Mouse (Mus musculus) embryonic facial prominence, embryonic 15.5 days (tissue): Measurements from ENCODE around the gene Sox5. TPM values are rescaled to one million over a fixed set of nuclear protein-coding genes. Genes with fewer than 3 reads are reported as not detected.

Source experiments
- ATAC-seq: fragments of 200-750 bp; cut with Nextera tagmentation; 2 replicates; pipeline ENCODE4 v1.8.0; 2017; ENCODE audit warnings: low read depth, moderate TSS enrichment; ENCODE audit not compliant: insufficient number of reproducible peaks, low FRiP score, low TSS enrichment
- H3K27ac ChIP-seq: fragments of 300-500 bp; sonication (generic); replicated peaks from 2 replicates; pipeline ENCODE4 v1.5.1; 2015; ENCODE audit warnings: mild to moderate bottlenecking, inconsistent platforms
- H3K27me3 ChIP-seq: fragments of 300-500 bp; sonication (generic); 2 replicates; pipeline ENCODE4 v1.6.1; 2015; ENCODE audit warnings: inconsistent platforms
- H3K36me3 ChIP-seq: fragments of 300-500 bp; sonication (generic); 2 replicates; pipeline ENCODE4 v1.6.1; 2015; ENCODE audit warnings: mild to moderate bottlenecking, inconsistent platforms
- H3K4me1 ChIP-seq: fragments of 300-500 bp; sonication (generic); 2 replicates; pipeline ENCODE4 v1.6.1; 2015; ENCODE audit warnings: inconsistent platforms
- H3K4me2 ChIP-seq: fragments of 300-500 bp; sonication (generic); replicated peaks from 2 replicates; pipeline ENCODE4 v1.6.1; 2015; ENCODE audit warnings: mild to moderate bottlenecking, inconsistent platforms
- H3K4me3 ChIP-seq: fragments of 300-500 bp; sonication (generic); replicated peaks from 2 replicates; pipeline ENCODE4 v1.5.1; 2015; ENCODE audit warnings: mild to moderate bottlenecking, inconsistent platforms
- H3K9ac ChIP-seq: fragments of 300-500 bp; sonication (generic); 2 replicates; pipeline ENCODE4 v1.6.1; 2015; ENCODE audit warnings: inconsistent platforms
- H3K9me3 ChIP-seq: fragments of 300-500 bp; sonication (generic); replicated peaks from 2 replicates; pipeline ENCODE4 v1.6.1; 2016; ENCODE audit warnings: inconsistent platforms
- WGBS: fragments of 180-500 bp; shearing (Covaris S2); methylation state at CpG from one replicate; pipeline ENCODE4 v1.1.7; 2015; 5-methylcytosine and 5-hydroxymethylcytosine counted together
- polyA plus RNA-seq: library from polyadenylated mRNA; unstranded; fragments of >200 nt; fragmentation: Nextera tagmentation; extraction: Ambion mirVana; gene quantifications from 2 replicates; pipeline ENCODE4 v1.2.1, GENCODE M21; 2015

Sox5 gene
- polyA plus RNA-seq, 1 experiment from 2014 or later = 20.5 TPM

GRCm38 (mm10) chr6:144045503-144045902 lies 736.3 kb downstream of the Sox5 start:
- peak; percentile 16; the same call in 1 of the 2 replicates for ATAC-seq
- Histone ChIP-seq H3K27ac (peak overlapping the region; percentile 48; the same call in 1 of the 2 replicates), H3K4me2 (peak overlapping the region; percentile 24; the same call in 1 of the 2 replicates), H3K9me3 (no peaks in the 10 kb centered on the region), H3K27me3 (no peaks in the 10 kb centered on the region), H3K9ac (no peak overlapping the region), H3K4me3 (no peak overlapping the region), H3K4me1 (peaks cover 6% of the 10 kb centered on the region), H3K36me3 (no peaks in the 10 kb centered on the region)
- WGBS = 21% methylated on average over 9 of the region's 9 CpGs

- Histone ChIP-seq H3K9me3 (no peaks in the 10 kb centered on the region), H3K4me3 (no peak overlapping the region), H3K4me1 (peaks cover 8% of the 10 kb centered on the region), H3K27ac (no peak overlapping the region), H3K4me2 (no peak overlapping the region), H3K9ac (no peak overlapping the region), H3K27me3 (no peaks in the 10 kb centered on the region), H3K36me3 (no peaks in the 10 kb centered on the region)
- no peak for ATAC-seq
- WGBS = 83% methylated on average over 3 of the region's 3 CpGs
These were observed 737.4 kb downstream of the Sox5 start for GRCm38 (mm10) chr6:144044381-144044780.

GRCm38 (mm10) chr6:144042936-144043335 lies 738.8 kb downstream of the Sox5 start:
- H3K27ac ChIP-seq = no peak overlapping the region
- H3K9ac ChIP-seq = no peak overlapping the region
- 33% methylated on average over 5 of the region's 5 CpGs for WGBS
- peaks cover 10% of the 10 kb centered on the region for H3K4me1 ChIP-seq
- no peak overlapping the region for H3K4me2 ChIP-seq
- no peaks in the 10 kb centered on the region for H3K9me3 ChIP-seq
- no peaks in the 10 kb centered on the region for H3K36me3 ChIP-seq
- no peaks in the 10 kb centered on the region for H3K27me3 ChIP-seq
- H3K4me3 ChIP-seq = no peak overlapping the region
- ATAC-seq = no peak

- ATAC-seq = no peak
- no peak overlapping the region for H3K9ac ChIP-seq
- H3K4me2 ChIP-seq = no peak overlapping the region
- 76% methylated on average over 9 of the region's 9 CpGs for WGBS
- peaks cover 10% of the 10 kb centered on the region for H3K4me1 ChIP-seq
- no peaks in the 10 kb centered on the region for H3K27me3 ChIP-seq
- no peak overlapping the region for H3K4me3 ChIP-seq
- H3K9me3 ChIP-seq = no peaks in the 10 kb centered on the region
- H3K36me3 ChIP-seq = no peaks in the 10 kb centered on the region
- no peak overlapping the region for H3K27ac ChIP-seq
These were observed 739.8 kb downstream of the Sox5 start for GRCm38 (mm10) chr6:144041941-144042340.

- H3K9ac ChIP-seq = no peak overlapping the region
- H3K4me1 ChIP-seq = peaks cover 10% of the 10 kb centered on the region
- WGBS = 71% methylated on average over 5 of the region's 5 CpGs
- H3K27ac ChIP-seq = no peak overlapping the region
- H3K4me2 ChIP-seq = no peak overlapping the region
- H3K27me3 ChIP-seq = no peaks in the 10 kb centered on the region
- no peak overlapping the region for H3K4me3 ChIP-seq
- no peak for ATAC-seq
- no peaks in the 10 kb centered on the region for H3K36me3 ChIP-seq
- H3K9me3 ChIP-seq = no peaks in the 10 kb centered on the region
These were observed 740.6 kb downstream of the Sox5 start for GRCm38 (mm10) chr6:144041188-144041587.

GRCm38 (mm10) chr6:144040349-144040748 lies 741.4 kb downstream of the Sox5 start:
- Histone ChIP-seq H3K4me1 (peaks cover 7% of the 10 kb centered on the region), H3K4me2 (no peak overlapping the region), H3K4me3 (no peak overlapping the region), H3K9ac (no peak overlapping the region), H3K9me3 (no peaks in the 10 kb centered on the region), H3K27me3 (no peaks in the 10 kb centered on the region), H3K36me3 (no peaks in the 10 kb centered on the region), H3K27ac (no peak overlapping the region)
- ATAC-seq = no peak
- 89% methylated on average over 7 of the region's 7 CpGs for WGBS

GRCm38 (mm10) chr6:144039221-144039620 lies 742.6 kb downstream of the Sox5 start:
- Histone ChIP-seq H3K4me3 (no peak overlapping the region), H3K27ac (no peak overlapping the region), H3K9me3 (no peaks in the 10 kb centered on the region), H3K9ac (no peak overlapping the region), H3K27me3 (no peaks in the 10 kb centered on the region), H3K4me1 (peaks cover 5% of the 10 kb centered on the region), H3K4me2 (no peak overlapping the region), H3K36me3 (no peaks in the 10 kb centered on the region)
- WGBS = 9% methylated on average over 7 of the region's 7 CpGs
- ATAC-seq = no peak

GRCm38 (mm10) chr6:144033191-144033590 lies 748.6 kb downstream of the Sox5 start:
- 82% methylated on average over 2 of the region's 2 CpGs for WGBS
- Histone ChIP-seq H3K9ac (no peak overlapping the region), H3K9me3 (no peaks in the 10 kb centered on the region), H3K27me3 (no peaks in the 10 kb centered on the region), H3K4me3 (no peak overlapping the region), H3K4me2 (no peak overlapping the region), H3K27ac (no peak overlapping the region), H3K36me3 (no peaks in the 10 kb centered on the region), H3K4me1 (no peaks in the 10 kb centered on the region)
- ATAC-seq = no peak

- Histone ChIP-seq H3K4me2 (no peak overlapping the region), H3K9ac (no peak overlapping the region), H3K9me3 (no peaks in the 10 kb centered on the region), H3K36me3 (no peaks in the 10 kb centered on the region), H3K4me1 (no peaks in the 10 kb centered on the region), H3K27me3 (no peaks in the 10 kb centered on the region), H3K4me3 (no peak overlapping the region), H3K27ac (no peak overlapping the region)
- no peak for ATAC-seq
These were observed 764.8 kb downstream of the Sox5 start for GRCm38 (mm10) chr6:144016929-144017328.

- Histone ChIP-seq H3K36me3 (no peaks in the 10 kb centered on the region), H3K27ac (no peak overlapping the region), H3K27me3 (no peaks in the 10 kb centered on the region), H3K4me2 (no peak overlapping the region), H3K4me1 (no peaks in the 10 kb centered on the region), H3K9ac (no peak overlapping the region), H3K9me3 (no peaks in the 10 kb centered on the region), H3K4me3 (no peak overlapping the region)
- WGBS = 84% methylated on average over 14 of the region's 14 CpGs
- no peak for ATAC-seq
These were observed 769.8 kb downstream of the Sox5 start for GRCm38 (mm10) chr6:144011880-144012524.

GRCm38 (mm10) chr6:144010995-144011394 lies 770.8 kb downstream of the Sox5 start:
- Histone ChIP-seq H3K27ac (no peak overlapping the region), H3K9me3 (no peaks in the 10 kb centered on the region), H3K9ac (no peak overlapping the region), H3K4me2 (no peak overlapping the region), H3K27me3 (no peaks in the 10 kb centered on the region), H3K4me3 (no peak overlapping the region), H3K36me3 (no peaks in the 10 kb centered on the region), H3K4me1 (no peaks in the 10 kb centered on the region)
- ATAC-seq = no peak
- 72% methylated on average over 3 of the region's 3 CpGs for WGBS

- no peaks in the 10 kb centered on the region for H3K9me3 ChIP-seq
- no peaks in the 10 kb centered on the region for H3K27me3 ChIP-seq
- H3K36me3 ChIP-seq = no peaks in the 10 kb centered on the region
- H3K4me2 ChIP-seq = no peak overlapping the region
- no peaks in the 10 kb centered on the region for H3K4me1 ChIP-seq
- H3K4me3 ChIP-seq = no peak overlapping the region
- no peak overlapping the region for H3K27ac ChIP-seq
- H3K9ac ChIP-seq = no peak overlapping the region
- no peak for ATAC-seq
These were observed 771.5 kb downstream of the Sox5 start for GRCm38 (mm10) chr6:144010285-144010684.
